Mouse (Mus musculus) frontal cortex, postnatal 36 days (tissue): Measurements from ENCODE around the gene Grsf1.

Experiments used
- DNase-seq, 2 experiments: peaks; one replicate each; pipeline ENCODE4 v3.0.0; 2022; ENCODE audit warnings: low spot score in 2 of 2

Gene Grsf1

GRCm38 (mm10) chr5:88675443-88676387 lies at the start of gene Grsf1:
TSS of gene Grsf1 (minus strand) at chr5:88676171.
- DNase-seq: peak; percentile 85 to 87

- no peak for DNase-seq
These were observed 48.1 kb upstream of the Grsf1 start for GRCm38 (mm10) chr5:88724030-88724429.

- DNase-seq: peak; percentile 31 to 35
These were observed 46.2 kb upstream of the Grsf1 start for GRCm38 (mm10) chr5:88722213-88722600.

GRCm38 (mm10) chr5:88721565-88722212 lies 45.7 kb upstream of the Grsf1 start:
- peak in 1 of 2 experiments; percentile 14 for DNase-seq

- no peak for DNase-seq
These were observed 45.1 kb upstream of the Grsf1 start for GRCm38 (mm10) chr5:88721003-88721475.

GRCm38 (mm10) chr5:88720116-88721002 lies 44.4 kb upstream of the Grsf1 start, which contains the start of gene Mob1b:
TSS of gene Mob1b (plus strand) at chr5:88720855.
- peak; percentile 94 to 96 for DNase-seq

- no peak for DNase-seq
These were observed 41.0 kb upstream of the Grsf1 start for GRCm38 (mm10) chr5:88716983-88717382.

GRCm38 (mm10) chr5:88712328-88712727 lies 36.4 kb upstream of the Grsf1 start:
- DNase-seq: no peak

GRCm38 (mm10) chr5:88711618-88712224 lies 35.8 kb upstream of the Grsf1 start:
- peak in 1 of 2 experiments; percentile 44 for DNase-seq

- peak in 1 of 2 experiments; percentile 19 for DNase-seq
These were observed 35.2 kb upstream of the Grsf1 start for GRCm38 (mm10) chr5:88711128-88711527.

- DNase-seq: no peak
These were observed 27.6 kb upstream of the Grsf1 start for GRCm38 (mm10) chr5:88703551-88703950.

GRCm38 (mm10) chr5:88702041-88702440 lies 26.1 kb upstream of the Grsf1 start:
- DNase-seq: no peak

- no peak for DNase-seq
These were observed 23.4 kb upstream of the Grsf1 start for GRCm38 (mm10) chr5:88699251-88699913.

- DNase-seq: no peak
These were observed 21.3 kb upstream of the Grsf1 start for GRCm38 (mm10) chr5:88697291-88697690.

GRCm38 (mm10) chr5:88693057-88693456 lies 17.1 kb upstream of the Grsf1 start:
- no peak for DNase-seq

GRCm38 (mm10) chr5:88692586-88692985 lies 16.6 kb upstream of the Grsf1 start:
- no peak for DNase-seq

- DNase-seq: no peak
These were observed 15.6 kb upstream of the Grsf1 start for GRCm38 (mm10) chr5:88691506-88692095.

- no peak for DNase-seq
These were observed 14.9 kb upstream of the Grsf1 start for GRCm38 (mm10) chr5:88690681-88691505.

- no peak for DNase-seq
These were observed 13.4 kb upstream of the Grsf1 start for GRCm38 (mm10) chr5:88689279-88689938.
